Mouse (Mus musculus) liver, postnatal 0 days (tissue): Measurements from ENCODE around the gene Samd7. TPM values are rescaled to one million over a fixed set of nuclear protein-coding genes. Genes with fewer than 3 reads are reported as not detected.

Experiments
- ATAC-seq: fragments of 200-750 bp; cut with Nextera tagmentation; 2 replicates; pipeline ENCODE4 v1.8.0; 2017; ENCODE audit warnings: mild to moderate bottlenecking, moderate library complexity
- DNase-seq: peaks from one replicate; pipeline ENCODE4 v3.0.0-alpha.2; 2016
- H3K27ac ChIP-seq: fragments of 300-500 bp; sonication (generic); 2 replicates; pipeline ENCODE4 v1.5.1; 2014; ENCODE audit warnings: antibody characterized with exemption, moderate library complexity, mild to moderate bottlenecking, low read depth
- H3K27me3 ChIP-seq: fragments of 300-500 bp; sonication (generic); 2 replicates; pipeline ENCODE4 v1.6.1; 2014; ENCODE audit warnings: low read length, control low read depth, mixed read lengths; ENCODE audit not compliant: insufficient read depth
- H3K36me3 ChIP-seq: fragments of 300-500 bp; sonication (generic); replicated peaks from 2 replicates; pipeline ENCODE4 v1.6.1; 2014; ENCODE audit warnings: mild to moderate bottlenecking, control low read depth, low read length, moderate library complexity, mixed read lengths; ENCODE audit not compliant: insufficient read depth
- H3K4me1 ChIP-seq: fragments of 300-500 bp; sonication (generic); 2 replicates; pipeline ENCODE4 v1.6.1; 2014; ENCODE audit warnings: antibody characterized with exemption, mild to moderate bottlenecking, control low read depth; ENCODE audit not compliant: insufficient read depth
- H3K4me2 ChIP-seq: fragments of 300-500 bp; sonication (generic); 2 replicates; pipeline ENCODE4 v1.6.1; 2014; ENCODE audit warnings: low read depth, mild to moderate bottlenecking, low read length, moderate library complexity, mixed read lengths
- H3K4me3 ChIP-seq: fragments of 300-500 bp; sonication (generic); 2 replicates; pipeline ENCODE4 v1.5.1; 2014; ENCODE audit warnings: low read depth, low read length
- H3K9ac ChIP-seq: fragments of 300-500 bp; sonication (generic); replicated peaks from 2 replicates; pipeline ENCODE4 v1.6.1; 2014; ENCODE audit warnings: mild to moderate bottlenecking, moderate library complexity
- H3K9me3 ChIP-seq: fragments of 300-500 bp; sonication (generic); 2 replicates; pipeline ENCODE4 v1.6.1; 2016; ENCODE audit warnings: mild to moderate bottlenecking, control low read depth, low read length, mixed read lengths
- CTCF ChIP-seq: sonication (generic); IDR thresholded peaks from 2 replicates; pipeline ENCODE4 v1.5.1; 2016; ENCODE audit warnings: antibody characterized with exemption, low read depth
- EP300 ChIP-seq: IDR thresholded peaks from 2 replicates; pipeline ENCODE4 v1.6.1; 2016; ENCODE audit warnings: antibody characterized with exemption, low read depth, mild to moderate bottlenecking
- WGBS: fragments of 180-500 bp; shearing (Covaris S2); extraction: QIAGEN DNeasy Blood & Tissue Kit; methylation state at CpG from one replicate; pipeline ENCODE4 v1.1.7; 2014; ENCODE audit not compliant: insufficient replicate concordance; 5-methylcytosine and 5-hydroxymethylcytosine counted together
- polyA plus RNA-seq: library from polyadenylated mRNA; unstranded; fragments of >200 nt; fragmentation: Nextera tagmentation; extraction: Ambion mirVana; gene quantifications from 2 replicates; pipeline ENCODE4 v1.2.1, GENCODE M21; 2015

The Samd7 gene
- polyA plus RNA-seq, 1 experiment from 2014 or later, result 0.04 TPM

DNA sequence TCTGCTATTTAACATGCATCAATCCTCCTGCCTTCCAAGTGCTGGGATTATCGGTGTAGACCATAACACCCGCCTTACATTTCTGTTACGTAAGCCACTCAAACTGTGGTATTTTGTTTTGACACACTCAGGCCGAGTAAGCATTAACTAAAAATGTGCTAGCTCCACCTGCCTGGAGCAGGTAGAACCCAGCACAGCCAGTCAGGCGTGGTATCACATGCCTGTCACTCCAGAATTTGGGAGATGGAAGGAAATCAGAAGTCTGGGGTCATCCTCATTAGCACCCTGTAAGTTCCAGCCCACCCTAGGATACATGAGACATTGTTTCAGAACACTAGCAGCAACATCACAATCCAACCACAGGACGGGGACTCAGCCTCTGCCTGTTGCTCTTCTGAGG, 35.9 kb upstream of the Samd7 start:
- Histone ChIP-seq H3K4me1 (peaks cover 3% of the 10 kb centered on the region; the same call in 1 of the 2 replicates), H3K36me3 (no peaks in the 10 kb centered on the region), H3K4me2 (no peak overlapping the region), H3K4me3 (no peak overlapping the region), H3K27me3 (no peaks in the 10 kb centered on the region), H3K9me3 (no peaks in the 10 kb centered on the region), H3K27ac (no peak overlapping the region), H3K9ac (no peak overlapping the region)
- no peak for DNase-seq
- no peak for TF ChIP-seq CTCF
- TF ChIP-seq EP300, result no peak
- 68% methylated on average over 6 of the region's 6 CpGs for WGBS
- no peak for ATAC-seq

DNA sequence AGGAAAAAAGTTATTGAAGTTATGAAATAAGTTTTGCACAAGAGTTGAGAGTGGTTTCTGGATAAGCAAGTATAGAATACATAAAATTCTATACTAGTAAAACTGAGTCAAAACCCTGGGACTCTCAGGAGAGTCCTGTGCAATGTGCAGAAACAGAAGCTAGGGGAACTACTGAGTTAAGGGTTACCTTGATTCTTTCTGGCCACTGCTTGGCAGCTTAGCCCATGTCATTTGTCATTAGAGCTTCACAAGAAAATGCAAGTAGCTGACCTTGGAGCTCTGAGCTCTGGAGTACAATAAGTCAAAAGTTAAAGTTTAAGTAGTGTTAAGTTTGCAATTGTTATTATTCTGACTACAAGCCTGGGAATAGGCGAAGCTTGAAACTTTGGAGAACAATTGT, 32.8 kb upstream of the Samd7 start:
- no peak overlapping the region for H3K4me3 ChIP-seq
- H3K4me2 ChIP-seq, result no peak overlapping the region
- H3K4me1 ChIP-seq, result no peaks in the 10 kb centered on the region
- H3K27ac ChIP-seq, result no peak overlapping the region
- no peaks in the 10 kb centered on the region for H3K27me3 ChIP-seq
- no peak overlapping the region for H3K9ac ChIP-seq
- no peak for ATAC-seq
- no peaks in the 10 kb centered on the region for H3K36me3 ChIP-seq
- TF ChIP-seq CTCF (no peak), EP300 (no peak)
- no peaks in the 10 kb centered on the region for H3K9me3 ChIP-seq
- 69% methylated on average over 1 of the region's 1 CpGs for WGBS
- no peak for DNase-seq

DNA sequence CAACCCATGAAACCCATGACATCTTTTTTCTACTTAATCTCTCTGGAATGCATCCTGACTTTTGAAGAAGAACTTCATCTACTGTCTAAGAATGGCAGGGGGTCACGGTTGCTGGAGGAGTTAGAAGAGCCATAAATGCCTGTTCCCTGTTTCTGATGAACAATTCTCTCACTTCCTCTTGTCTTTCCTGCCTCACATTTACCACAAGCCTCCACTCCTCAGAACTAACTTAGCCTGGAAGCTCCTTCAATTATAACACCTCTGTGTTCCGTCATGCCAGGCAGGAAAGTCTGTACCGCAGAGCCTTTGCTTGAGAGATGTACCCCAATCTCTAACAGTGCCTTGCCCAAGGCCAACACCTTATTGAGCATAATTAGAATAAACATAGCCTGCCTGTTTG, 27.4 kb upstream of the Samd7 start:
- TF ChIP-seq EP300, result no peak
- TF ChIP-seq CTCF, result no peak
- ATAC-seq (no peak), DNase-seq (no peak)
- Histone ChIP-seq H3K36me3 (no peaks in the 10 kb centered on the region), H3K27me3 (no peaks in the 10 kb centered on the region), H3K9ac (no peak overlapping the region), H3K4me1 (no peaks in the 10 kb centered on the region), H3K9me3 (no peaks in the 10 kb centered on the region), H3K4me3 (no peak overlapping the region), H3K27ac (no peak overlapping the region), H3K4me2 (no peak overlapping the region)
- WGBS, result 68% methylated on average over 3 of the region's 3 CpGs

DNA sequence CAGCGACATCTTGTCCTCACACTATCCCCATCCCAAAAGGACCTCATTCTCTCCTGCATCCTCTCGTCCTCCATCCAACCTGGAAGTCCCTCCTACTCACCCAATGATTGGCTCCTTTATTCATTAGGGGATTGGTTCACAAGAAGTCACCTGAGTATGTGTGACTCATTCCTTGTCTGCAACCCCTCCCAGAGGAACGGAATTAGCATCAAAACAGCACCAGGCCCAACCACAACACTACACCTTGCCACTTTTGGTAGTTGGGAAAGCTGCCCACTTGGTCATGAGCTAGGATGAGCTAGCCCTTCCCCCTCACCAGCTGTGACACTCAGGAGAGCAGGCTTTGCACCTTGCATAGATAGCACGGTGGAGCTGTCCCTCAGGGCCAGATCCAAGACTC, 24.1 kb upstream of the Samd7 start:
- DNase-seq (no peak), ATAC-seq (no peak)
- Histone ChIP-seq H3K36me3 (no peaks in the 10 kb centered on the region), H3K4me3 (no peak overlapping the region), H3K27me3 (no peaks in the 10 kb centered on the region), H3K4me1 (no peaks in the 10 kb centered on the region), H3K9ac (no peak overlapping the region), H3K4me2 (no peak overlapping the region), H3K9me3 (no peaks in the 10 kb centered on the region), H3K27ac (no peak overlapping the region)
- no peak for TF ChIP-seq EP300
- no peak for TF ChIP-seq CTCF
- 78% methylated on average over 4 of the region's 4 CpGs for WGBS

DNA sequence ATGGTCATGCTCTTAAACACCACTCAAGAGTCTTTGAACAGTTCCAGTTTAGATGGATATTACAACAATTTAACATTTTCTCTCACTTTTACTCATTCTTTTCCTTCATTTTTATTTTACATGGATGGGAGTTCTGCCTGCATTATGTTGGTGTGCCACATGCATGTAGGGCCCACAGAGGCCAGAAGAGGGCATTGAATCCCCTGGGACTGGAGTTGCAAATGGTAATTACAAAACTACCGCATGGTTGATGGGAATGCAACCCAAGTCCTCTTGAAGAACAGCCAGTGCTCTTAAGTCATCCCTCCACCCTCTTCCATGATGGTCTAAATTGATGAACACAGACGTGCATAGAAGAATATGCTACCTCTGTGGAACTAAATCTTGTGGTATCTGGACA, 23.6 kb upstream of the Samd7 start:
- no peaks in the 10 kb centered on the region for H3K9me3 ChIP-seq
- H3K27ac ChIP-seq, result no peak overlapping the region
- H3K4me2 ChIP-seq, result no peak overlapping the region
- 70% methylated on average over 2 of the region's 2 CpGs for WGBS
- no peak overlapping the region for H3K9ac ChIP-seq
- H3K4me3 ChIP-seq, result no peak overlapping the region
- H3K4me1 ChIP-seq, result no peaks in the 10 kb centered on the region
- TF ChIP-seq EP300, result no peak
- TF ChIP-seq CTCF, result peak; percentile 36
- no peaks in the 10 kb centered on the region for H3K27me3 ChIP-seq
- DNase-seq (no peak), ATAC-seq (no peak)
- no peaks in the 10 kb centered on the region for H3K36me3 ChIP-seq

DNA sequence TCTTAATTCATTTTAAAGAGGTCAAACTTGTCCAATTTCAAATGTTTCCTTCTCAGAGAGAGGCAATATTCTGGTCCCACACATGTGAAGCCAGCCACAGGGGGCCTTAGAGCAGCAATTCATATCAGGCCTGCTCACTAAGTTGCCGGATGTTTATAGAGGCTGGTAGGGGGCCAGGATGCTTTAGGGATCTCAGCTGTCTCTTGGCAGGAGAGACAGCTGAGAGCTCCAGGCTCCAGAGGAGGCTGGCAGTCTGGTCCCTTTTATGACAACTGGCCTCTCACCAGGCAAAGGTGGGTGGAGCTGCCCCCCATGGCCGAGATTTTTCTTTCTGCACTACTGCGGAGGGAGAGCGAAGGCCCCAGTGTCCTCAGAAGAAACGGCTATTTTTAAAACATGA, 22.9 kb upstream of the Samd7 start:
- no peak overlapping the region for H3K9ac ChIP-seq
- no peaks in the 10 kb centered on the region for H3K36me3 ChIP-seq
- no peak overlapping the region for H3K4me3 ChIP-seq
- no peaks in the 10 kb centered on the region for H3K4me1 ChIP-seq
- H3K27ac ChIP-seq, result no peak overlapping the region
- H3K4me2 ChIP-seq, result no peak overlapping the region
- TF ChIP-seq CTCF, result no peak
- no peak for TF ChIP-seq EP300
- H3K27me3 ChIP-seq, result no peaks in the 10 kb centered on the region
- H3K9me3 ChIP-seq, result no peaks in the 10 kb centered on the region
- WGBS, result 54% methylated on average over 5 of the region's 5 CpGs
- DNase-seq (no peak), ATAC-seq (no peak)
